Mouse (Mus musculus) intestine, postnatal 0 days (tissue): ENCODE measurements around the gene Hsd17b12. TPM values are rescaled to one million over a fixed set of nuclear protein-coding genes. Genes with fewer than 3 reads are reported as not detected.

Experiments used
- ATAC-seq: fragments of 200-750 bp; cut with Nextera tagmentation; 2 replicates; pipeline ENCODE4 v1.8.0; 2017; ENCODE audit warnings: mild to moderate bottlenecking, moderate TSS enrichment, moderate library complexity
- H3K27ac ChIP-seq: fragments of 300-500 bp; sonication (generic); 2 replicates; pipeline ENCODE4 v1.5.1; 2014; ENCODE audit warnings: mild to moderate bottlenecking, low read depth, low read length, moderate library complexity
- H3K27me3 ChIP-seq: fragments of 300-500 bp; sonication (generic); replicated peaks from 2 replicates; pipeline ENCODE4 v1.6.1; 2014; ENCODE audit warnings: low read length, mixed read lengths; ENCODE audit not compliant: control insufficient read depth, insufficient read depth
- H3K36me3 ChIP-seq: fragments of 300-500 bp; sonication (generic); 2 replicates; pipeline ENCODE4 v1.6.1; 2014; ENCODE audit warnings: mild to moderate bottlenecking, moderate library complexity; ENCODE audit not compliant: control insufficient read depth, insufficient read depth
- H3K4me1 ChIP-seq: fragments of 300-500 bp; sonication (generic); replicated peaks from 2 replicates; pipeline ENCODE4 v1.6.1; 2014; ENCODE audit warnings: antibody characterized with exemption, low read length, mixed read lengths; ENCODE audit not compliant: control insufficient read depth, insufficient read depth
- H3K4me2 ChIP-seq: fragments of 300-500 bp; sonication (generic); replicated peaks from 2 replicates; pipeline ENCODE4 v1.6.1; 2014; ENCODE audit warnings: low read depth, mild to moderate bottlenecking, moderate library complexity
- H3K4me3 ChIP-seq: fragments of 300-500 bp; sonication (generic); 2 replicates; pipeline ENCODE4 v1.5.1; 2014; ENCODE audit warnings: low read depth, low read length
- H3K9ac ChIP-seq: fragments of 300-500 bp; sonication (generic); 2 replicates; pipeline ENCODE4 v1.6.1; 2014; ENCODE audit warnings: mild to moderate bottlenecking, low read depth, low read length
- H3K9me3 ChIP-seq: fragments of 300-500 bp; sonication (generic); 2 replicates; pipeline ENCODE4 v1.6.1; 2016; ENCODE audit warnings: mixed run types; ENCODE audit not compliant: control insufficient read depth
- CTCF ChIP-seq: sonication (generic); IDR thresholded peaks from 2 replicates; pipeline ENCODE4 v1.5.1; 2016; ENCODE audit warnings: low read depth, mild to moderate bottlenecking, control low read depth, antibody characterized with exemption, moderate library complexity
- WGBS: fragments of 180-500 bp; shearing (Covaris S2); extraction: QIAGEN DNeasy Blood & Tissue Kit; methylation state at CpG from one replicate; pipeline ENCODE4 v1.1.7; 2014; 5-methylcytosine and 5-hydroxymethylcytosine counted together
- polyA plus RNA-seq: library from polyadenylated mRNA; unstranded; fragments of >200 nt; fragmentation: Nextera tagmentation; extraction: Ambion mirVana; gene quantifications from 2 replicates; pipeline ENCODE4 v1.2.1, GENCODE M21; 2015

The Hsd17b12 gene
- polyA plus RNA-seq, 1 experiment from 2014 or later: 95.4 TPM

- ATAC-seq: no peak
- Histone ChIP-seq H3K4me3 (no peak overlapping the region), H3K9me3 (no peaks in the 10 kb centered on the region), H3K27me3 (no peaks in the 10 kb centered on the region), H3K27ac (no peak overlapping the region), H3K4me2 (no peak overlapping the region), H3K9ac (no peak overlapping the region), H3K4me1 (no peaks in the 10 kb centered on the region), H3K36me3 (no peaks in the 10 kb centered on the region)
- no peak for TF ChIP-seq CTCF
- 57% methylated on average over 7 of the region's 7 CpGs for WGBS
Measured at GRCm38 (mm10) chr2:94122182-94123041, 35.4 kb downstream of the Hsd17b12 start.

- no peaks in the 10 kb centered on the region for H3K27me3 ChIP-seq
- TF ChIP-seq CTCF: no peak
- no peak overlapping the region for H3K9ac ChIP-seq
- H3K27ac ChIP-seq: no peak overlapping the region
- H3K4me1 ChIP-seq: no peaks in the 10 kb centered on the region
- 96% methylated on average over 2 of the region's 2 CpGs for WGBS
- H3K4me3 ChIP-seq: no peak overlapping the region
- no peak overlapping the region for H3K4me2 ChIP-seq
- ATAC-seq: no peak
- no peaks in the 10 kb centered on the region for H3K36me3 ChIP-seq
- no peaks in the 10 kb centered on the region for H3K9me3 ChIP-seq
Measured at GRCm38 (mm10) chr2:94103758-94104157, 54.0 kb downstream of the Hsd17b12 start.

GRCm38 (mm10) chr2:94089901-94090300 is 67.9 kb downstream of the Hsd17b12 start:
- 0 out of 2 replicates have a peak, but pooled peaks cover 3% of the 10 kb centered on the region for H3K4me1 ChIP-seq
- H3K27ac ChIP-seq: no peak overlapping the region
- no peak overlapping the region for H3K9ac ChIP-seq
- H3K4me2 ChIP-seq: no peak overlapping the region
- WGBS: 97% methylated on average over 1 of the region's 1 CpGs
- H3K36me3 ChIP-seq: no peaks in the 10 kb centered on the region
- H3K9me3 ChIP-seq: no peaks in the 10 kb centered on the region
- no peaks in the 10 kb centered on the region for H3K27me3 ChIP-seq
- ATAC-seq: no peak
- no peak overlapping the region for H3K4me3 ChIP-seq
- no peak for TF ChIP-seq CTCF

GRCm38 (mm10) chr2:94069482-94069881 is 88.3 kb downstream of the Hsd17b12 start:
- 85% methylated on average over 5 of the region's 5 CpGs for WGBS

GRCm38 (mm10) chr2:94066540-94067135 is 91.1 kb downstream of the Hsd17b12 start:
- H3K4me3 ChIP-seq: no peak overlapping the region
- H3K27me3 ChIP-seq: no peaks in the 10 kb centered on the region
- no peaks in the 10 kb centered on the region; the same call in 1 of the 2 replicates for H3K4me1 ChIP-seq
- no peak overlapping the region for H3K9ac ChIP-seq
- no peak overlapping the region for H3K27ac ChIP-seq
- no peak for ATAC-seq
- H3K36me3 ChIP-seq: no peaks in the 10 kb centered on the region; the same call in 1 of the 2 replicates
- H3K9me3 ChIP-seq: no peaks in the 10 kb centered on the region
- 81% methylated on average over 5 of the region's 5 CpGs for WGBS
- no peak for TF ChIP-seq CTCF
- H3K4me2 ChIP-seq: no peak overlapping the region; the same call in 1 of the 2 replicates

More at GRCm38 (mm10) chr2:94069482-94069881, 88.3 kb downstream of the Hsd17b12 start:
- Histone ChIP-seq H3K4me2 (no peak overlapping the region), H3K9ac (no peak overlapping the region), H3K36me3 (no peaks in the 10 kb centered on the region; the same call in 1 of the 2 replicates), H3K4me1 (no peaks in the 10 kb centered on the region; the same call in 1 of the 2 replicates), H3K27me3 (no peaks in the 10 kb centered on the region), H3K4me3 (no peak overlapping the region), H3K27ac (no peak overlapping the region), H3K9me3 (no peaks in the 10 kb centered on the region)
- TF ChIP-seq CTCF: peak; percentile 55
- ATAC-seq: no peak

GRCm38 (mm10) chr2:94066120-94066519 is 91.6 kb downstream of the Hsd17b12 start:
- Histone ChIP-seq H3K27me3 (no peaks in the 10 kb centered on the region), H3K27ac (no peak overlapping the region), H3K4me2 (no peak overlapping the region; the same call in 1 of the 2 replicates), H3K4me3 (no peak overlapping the region), H3K36me3 (no peaks in the 10 kb centered on the region; the same call in 1 of the 2 replicates), H3K9me3 (no peaks in the 10 kb centered on the region), H3K9ac (no peak overlapping the region), H3K4me1 (no peaks in the 10 kb centered on the region; the same call in 1 of the 2 replicates)
- TF ChIP-seq CTCF: no peak
- ATAC-seq: peak; percentile 53; the same call in 1 of the 2 replicates
- 47% methylated on average over 7 of the region's 7 CpGs for WGBS
